Mouse (Mus musculus) midbrain, embryonic 11.5 days (tissue): Measurements from ENCODE around the gene Tnfaip8l2. TPM values are rescaled to one million over a fixed set of nuclear protein-coding genes. Genes with fewer than 3 reads are reported as not detected.

ENCODE experiments used
- microRNA-seq: library from miRNA; unstranded; fragments of <30 nt; microRNA quantifications from one replicate; pipeline ENCODE4, GENCODE M21; 2017
- polyA plus RNA-seq: library from polyadenylated mRNA; unstranded; fragments of >200 nt; fragmentation: Nextera tagmentation; extraction: Ambion mirVana; gene quantifications from 2 replicates; pipeline ENCODE4 v1.2.1, GENCODE M21; 2014

Gene Tnfaip8l2
- polyA plus RNA-seq, 1 experiment from 2014 or later = 2.9 TPM

Small RNAs within 50 kb of the gene (microRNA-seq; reads per million reads assigned to microRNA genes)
- not detected for gene Mir8099-1

Other genes with a start within 250 kb of the Tnfaip8l2 start
- 3.6 and 4.7 TPM in 2 replicates for gene Selenbp1, start 209.3 kb downstream of the Tnfaip8l2 start, polyA plus RNA-seq
- 5.9 and 6.8 TPM in 2 replicates for gene Rfx5, start 188.3 kb downstream of the Tnfaip8l2 start, polyA plus RNA-seq
- gene Pi4kb, start 167.6 kb downstream of the Tnfaip8l2 start, polyA plus RNA-seq = 20.2 and 21.2 TPM in 2 replicates
- gene Zfp687, start 126.9 kb downstream of the Tnfaip8l2 start, polyA plus RNA-seq = 24.1 and 29.7 TPM in 2 replicates
- gene Psmd4, start 99.7 kb downstream of the Tnfaip8l2 start, polyA plus RNA-seq = 300 and 316 TPM in 2 replicates
- gene Pip5k1a, start 35.4 kb downstream of the Tnfaip8l2 start, polyA plus RNA-seq = 13.2 and 15.1 TPM in 2 replicates
- gene Vps72, start 31.3 kb downstream of the Tnfaip8l2 start, polyA plus RNA-seq = 221 and 238 TPM in 2 replicates
- gene Tmod4, start 17.9 kb downstream of the Tnfaip8l2 start, polyA plus RNA-seq = 0.97 TPM in 1 of 2 replicates, not detected in the other
- 84.9 and 86.3 TPM in 2 replicates for gene Scnm1, start 8.3 kb downstream of the Tnfaip8l2 start, polyA plus RNA-seq
- gene Lysmd1, start 8.3 kb downstream of the Tnfaip8l2 start, polyA plus RNA-seq = 16.1 and 17.4 TPM in 2 replicates
- gene Sema6c, start 18.1 kb upstream of the Tnfaip8l2 start, polyA plus RNA-seq = 14.1 and 17.8 TPM in 2 replicates
- 6.0 and 6.9 TPM in 2 replicates for gene Gabpb2, start 75.6 kb upstream of the Tnfaip8l2 start, polyA plus RNA-seq
- gene Cdc42se1, start 86.4 kb upstream of the Tnfaip8l2 start, polyA plus RNA-seq = 105 and 106 TPM in 2 replicates
- 124 and 144 TPM in 2 replicates for gene Mllt11, start 89.8 kb upstream of the Tnfaip8l2 start, polyA plus RNA-seq
- 0.18 and 0.48 TPM in 2 replicates for gene Gm128, start 99.2 kb upstream of the Tnfaip8l2 start, polyA plus RNA-seq
- 0.20 TPM in 1 of 2 replicates, not detected in the other for gene Bnipl, start 108.8 kb upstream of the Tnfaip8l2 start, polyA plus RNA-seq
- gene Mindy1, start 139.0 kb upstream of the Tnfaip8l2 start, polyA plus RNA-seq = 38.8 and 43.3 TPM in 2 replicates
- gene Prune1, start 139.7 kb upstream of the Tnfaip8l2 start, polyA plus RNA-seq = 28.0 and 29.7 TPM in 2 replicates
- 0.87 and 1.3 TPM in 2 replicates for gene Anxa9, start 164.8 kb upstream of the Tnfaip8l2 start, polyA plus RNA-seq
- gene Cers2, start 172.4 kb upstream of the Tnfaip8l2 start, polyA plus RNA-seq = 94.1 and 97.1 TPM in 2 replicates
- 60.9 and 69.3 TPM in 2 replicates for gene Setdb1, start 214.8 kb upstream of the Tnfaip8l2 start, polyA plus RNA-seq